Mouse (Mus musculus) stomach, embryonic 15.5 days (tissue): Measurements from ENCODE around the gene Cox10. TPM values are rescaled to one million over a fixed set of nuclear protein-coding genes. Genes with fewer than 3 reads are reported as not detected.

Experiments
- ATAC-seq: fragments of 200-750 bp; cut with Nextera tagmentation; 2 replicates; pipeline ENCODE4 v1.8.0; 2017; ENCODE audit warnings: low read depth, moderate number of reproducible peaks, moderate TSS enrichment; ENCODE audit not compliant: insufficient read depth, low FRiP score
- H3K27ac ChIP-seq: fragments of 300-500 bp; sonication (generic); 2 replicates; pipeline ENCODE4 v1.5.1; 2015; ENCODE audit warnings: mild to moderate bottlenecking, inconsistent platforms
- H3K27me3 ChIP-seq: fragments of 300-500 bp; sonication (generic); replicated peaks from 2 replicates; pipeline ENCODE4 v1.6.1; 2015; ENCODE audit warnings: inconsistent platforms
- H3K36me3 ChIP-seq: fragments of 300-500 bp; sonication (generic); 2 replicates; pipeline ENCODE4 v1.6.1; 2015; ENCODE audit warnings: inconsistent platforms
- H3K4me1 ChIP-seq: fragments of 300-500 bp; sonication (generic); 2 replicates; pipeline ENCODE4 v1.6.1; 2015; ENCODE audit warnings: inconsistent platforms
- H3K4me2 ChIP-seq: fragments of 300-500 bp; sonication (generic); 2 replicates; pipeline ENCODE4 v1.6.1; 2015; ENCODE audit warnings: mild to moderate bottlenecking, inconsistent platforms
- H3K4me3 ChIP-seq: fragments of 300-500 bp; sonication (generic); replicated peaks from 2 replicates; pipeline ENCODE4 v1.5.1; 2015; ENCODE audit warnings: inconsistent platforms
- H3K9ac ChIP-seq: fragments of 300-500 bp; sonication (generic); 2 replicates; pipeline ENCODE4 v1.6.1; 2015; ENCODE audit warnings: inconsistent platforms
- H3K9me3 ChIP-seq: fragments of 300-500 bp; sonication (generic); 2 replicates; pipeline ENCODE4 v1.6.1; 2016; ENCODE audit warnings: inconsistent platforms
- WGBS: fragments of 180-500 bp; shearing (Covaris S2); methylation state at CpG from one replicate; pipeline ENCODE4 v1.1.7; 2015; 5-methylcytosine and 5-hydroxymethylcytosine counted together
- polyA plus RNA-seq: library from polyadenylated mRNA; unstranded; fragments of >200 nt; fragmentation: Nextera tagmentation; extraction: Ambion mirVana; gene quantifications from 2 replicates; pipeline ENCODE4 v1.2.1, GENCODE M21; 2015

The Cox10 gene
- polyA plus RNA-seq, 1 experiment from 2014 or later = 23.5 TPM

DNA sequence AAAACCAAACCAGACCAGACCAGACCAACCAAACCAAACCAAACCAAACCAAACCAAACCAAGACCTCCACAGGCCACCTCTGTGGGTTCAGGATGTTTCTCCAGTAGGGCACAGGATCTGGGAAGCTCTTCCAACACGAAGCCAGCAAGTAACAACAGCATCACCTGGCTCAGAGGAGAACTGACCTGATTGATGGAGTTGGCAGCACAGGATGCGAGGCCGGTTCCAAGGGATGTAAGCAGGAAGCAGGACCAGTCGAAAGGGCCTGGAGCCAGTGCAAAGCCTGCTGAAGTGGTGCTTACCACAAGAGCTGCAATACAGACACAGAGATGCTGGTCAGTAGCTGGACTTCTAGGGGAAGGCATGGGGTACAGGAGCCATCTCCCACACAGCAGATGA lies 34.2 kb downstream of the Cox10 start:
- H3K4me3 ChIP-seq = no peak overlapping the region
- no peak for ATAC-seq
- WGBS = 83% methylated on average over 4 of the region's 4 CpGs

DNA sequence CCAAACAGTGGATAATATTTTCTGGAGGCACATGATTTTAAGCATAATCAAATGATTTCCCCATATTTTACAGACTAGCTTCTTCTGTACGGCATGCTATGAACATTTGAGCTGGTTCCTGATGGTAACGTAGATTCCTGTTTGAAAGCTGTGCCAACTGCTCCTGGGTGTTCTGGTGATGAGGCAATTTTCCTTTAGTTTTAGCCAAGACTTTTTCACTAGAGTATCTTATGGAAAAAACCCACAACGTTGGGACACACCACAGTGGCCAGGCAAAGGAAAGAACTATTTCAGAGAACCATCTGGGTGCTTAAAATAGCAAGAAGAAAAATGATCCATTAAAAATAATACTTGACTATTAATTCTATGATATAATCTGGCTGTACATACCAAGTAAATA lies 35.2 kb downstream of the Cox10 start:
- Histone ChIP-seq H3K4me3 (no peak overlapping the region), H3K27me3 (no peaks in the 10 kb centered on the region), H3K27ac (no peak overlapping the region), H3K9me3 (no peaks in the 10 kb centered on the region), H3K4me2 (no peak overlapping the region), H3K36me3 (no peaks in the 10 kb centered on the region), H3K9ac (no peak overlapping the region), H3K4me1 (no peaks in the 10 kb centered on the region)
- ATAC-seq = no peak
- WGBS = 81% methylated on average over 3 of the region's 3 CpGs

More for the DNA sequence above, 34.2 kb downstream of the Cox10 start:
- no peaks in the 10 kb centered on the region for H3K9me3 ChIP-seq
- no peaks in the 10 kb centered on the region for H3K4me1 ChIP-seq
- H3K9ac ChIP-seq = no peak overlapping the region
- H3K36me3 ChIP-seq = no peaks in the 10 kb centered on the region
- no peak overlapping the region for H3K27ac ChIP-seq
- no peaks in the 10 kb centered on the region for H3K27me3 ChIP-seq
- H3K4me2 ChIP-seq = no peak overlapping the region

DNA sequence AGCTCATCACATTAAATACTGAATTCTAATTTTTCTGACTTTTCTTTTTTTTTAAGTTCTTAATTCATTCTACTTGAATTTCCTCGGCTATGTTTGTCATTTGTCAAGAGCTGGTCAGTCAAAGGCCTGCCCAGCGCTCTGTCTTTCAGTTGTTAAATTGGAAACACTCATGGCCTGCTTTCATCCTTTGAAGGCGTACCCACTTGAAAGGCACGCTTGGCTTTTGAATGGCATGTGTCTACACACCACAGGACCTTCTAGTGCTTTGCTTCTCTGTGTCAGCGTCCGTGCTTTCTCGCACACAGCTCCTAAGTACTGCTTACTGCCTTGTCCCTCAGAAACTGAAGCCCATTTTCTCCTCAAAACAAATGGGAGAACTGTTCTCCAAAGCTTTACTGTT lies 38.0 kb downstream of the Cox10 start:
- H3K9ac ChIP-seq = no peak overlapping the region
- H3K9me3 ChIP-seq = no peaks in the 10 kb centered on the region
- H3K27me3 ChIP-seq = no peaks in the 10 kb centered on the region
- H3K36me3 ChIP-seq = no peaks in the 10 kb centered on the region
- no peak for ATAC-seq
- H3K4me3 ChIP-seq = no peak overlapping the region
- no peaks in the 10 kb centered on the region for H3K4me1 ChIP-seq
- no peak overlapping the region for H3K27ac ChIP-seq
- WGBS = 79% methylated on average over 7 of the region's 7 CpGs
- no peak overlapping the region for H3K4me2 ChIP-seq

DNA sequence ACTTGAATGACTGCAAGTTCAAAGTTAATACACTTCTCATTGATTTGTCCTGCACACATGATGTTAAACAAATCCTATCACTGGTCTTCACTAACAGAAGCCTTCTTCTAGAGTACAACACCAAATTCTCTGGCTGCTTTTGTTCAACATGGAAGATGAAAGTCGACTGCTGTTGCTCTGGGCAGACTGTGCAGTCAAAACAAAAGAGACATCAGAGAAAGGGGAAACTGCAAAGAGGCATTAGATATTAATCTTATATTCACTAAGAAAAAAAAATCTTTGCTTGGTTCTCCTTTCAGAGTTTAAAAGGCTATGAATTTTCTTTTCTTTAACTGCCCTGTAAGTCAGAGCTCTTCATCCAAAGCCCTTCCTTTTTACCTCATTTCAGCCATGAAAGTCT lies 39.7 kb downstream of the Cox10 start:
- Histone ChIP-seq H3K4me3 (no peak overlapping the region), H3K9ac (no peak overlapping the region), H3K36me3 (no peaks in the 10 kb centered on the region), H3K27ac (no peak overlapping the region), H3K4me2 (no peak overlapping the region), H3K27me3 (no peaks in the 10 kb centered on the region), H3K4me1 (no peaks in the 10 kb centered on the region), H3K9me3 (no peaks in the 10 kb centered on the region)
- 21% methylated on average over 1 of the region's 1 CpGs for WGBS
- ATAC-seq = no peak

DNA sequence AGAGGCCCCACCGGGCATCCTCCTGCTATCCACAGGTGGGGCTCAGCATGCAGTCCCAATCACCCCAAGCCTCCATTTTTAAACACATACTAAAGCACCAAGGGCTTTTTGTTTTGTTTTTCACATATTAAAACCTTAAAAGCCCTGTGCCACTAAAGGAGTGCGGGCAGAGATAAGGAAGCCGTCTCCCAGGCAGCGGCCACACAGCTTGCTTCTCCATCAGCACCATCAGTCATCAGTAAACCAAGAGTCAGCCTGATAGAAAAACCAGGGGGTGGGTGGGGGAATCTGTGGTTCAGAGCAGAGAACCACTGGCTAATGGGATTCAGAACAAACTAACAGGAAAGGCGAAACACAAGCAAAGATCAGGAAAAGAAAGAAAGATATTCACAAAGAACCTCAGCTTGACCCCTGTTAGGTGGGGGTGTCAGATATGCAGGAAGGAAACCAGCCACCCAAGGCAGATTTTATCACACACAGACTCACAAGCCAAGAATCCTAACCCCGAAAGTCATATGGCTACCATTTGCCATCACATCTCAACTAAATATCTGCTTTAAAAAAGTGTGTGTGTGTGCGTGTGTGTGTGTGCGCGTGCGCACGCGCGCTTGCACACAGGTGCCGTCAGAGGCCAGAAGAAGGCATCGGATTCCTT lies 41.7 kb downstream of the Cox10 start:
- WGBS = 56% methylated on average over 15 of the region's 15 CpGs
- no peak overlapping the region for H3K27ac ChIP-seq

DNA sequence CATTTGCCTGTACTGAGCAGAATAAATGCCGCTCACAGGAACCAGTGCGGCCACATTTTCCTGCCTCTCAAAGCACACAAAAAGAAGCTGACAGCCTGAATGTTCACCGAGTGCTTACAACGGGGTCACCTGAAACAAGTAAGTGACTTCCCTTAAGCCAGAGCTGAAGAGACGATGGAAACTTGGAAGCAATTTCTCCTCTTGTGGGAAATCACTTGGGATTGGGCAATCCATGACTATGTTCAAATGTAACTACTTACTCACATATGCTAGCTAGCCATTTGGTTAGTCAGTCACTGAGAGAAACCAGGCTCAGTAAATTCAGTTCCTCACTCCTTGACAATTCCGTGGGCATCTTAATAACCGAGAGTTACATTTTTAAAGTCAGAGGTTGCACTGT lies 43.0 kb downstream of the Cox10 start:
- H3K27ac ChIP-seq = no peak overlapping the region
- 70% methylated on average over 7 of the region's 7 CpGs for WGBS
- ATAC-seq = 0 out of 2 replicates have a peak, but pooled peaks have one; percentile 43

More for the DNA sequence above, 41.7 kb downstream of the Cox10 start:
- no peaks in the 10 kb centered on the region for H3K27me3 ChIP-seq
- no peaks in the 10 kb centered on the region for H3K36me3 ChIP-seq
- ATAC-seq = no peak
- H3K9ac ChIP-seq = no peak overlapping the region
- H3K4me2 ChIP-seq = no peak overlapping the region
- no peak overlapping the region for H3K4me3 ChIP-seq
- no peaks in the 10 kb centered on the region for H3K4me1 ChIP-seq
- H3K9me3 ChIP-seq = no peaks in the 10 kb centered on the region

DNA sequence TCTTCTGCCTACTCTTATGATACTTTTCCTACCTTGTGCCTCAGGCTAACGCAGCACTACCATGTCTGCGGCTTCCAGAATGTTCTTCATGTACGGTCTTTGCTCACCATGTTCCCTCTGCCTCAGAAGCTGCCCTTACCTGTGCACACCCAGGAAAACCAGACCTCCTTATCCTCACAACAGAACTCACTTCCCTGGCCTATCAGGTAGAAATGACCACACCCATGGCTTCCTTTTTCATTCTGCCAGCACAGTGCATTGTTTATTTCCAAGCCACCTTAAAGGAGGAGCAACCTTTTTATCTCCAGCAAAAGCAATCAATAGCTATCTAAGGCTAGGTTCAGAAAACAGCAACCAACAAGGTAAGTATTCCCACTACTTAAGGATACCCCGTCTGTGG lies 43.6 kb downstream of the Cox10 start:
- Histone ChIP-seq H3K36me3 (no peaks in the 10 kb centered on the region), H3K4me1 (no peaks in the 10 kb centered on the region), H3K4me3 (no peak overlapping the region), H3K9ac (no peak overlapping the region), H3K4me2 (no peak overlapping the region), H3K27me3 (no peaks in the 10 kb centered on the region), H3K9me3 (no peaks in the 10 kb centered on the region), H3K27ac (no peak overlapping the region)
- ATAC-seq = no peak
- 86% methylated on average over 4 of the region's 4 CpGs for WGBS

More for the DNA sequence above, 43.0 kb downstream of the Cox10 start:
- H3K4me3 ChIP-seq = no peak overlapping the region
- no peak overlapping the region for H3K4me2 ChIP-seq
- H3K27me3 ChIP-seq = no peaks in the 10 kb centered on the region
- H3K36me3 ChIP-seq = no peaks in the 10 kb centered on the region
- H3K4me1 ChIP-seq = no peaks in the 10 kb centered on the region
- H3K9ac ChIP-seq = no peak overlapping the region
- no peaks in the 10 kb centered on the region for H3K9me3 ChIP-seq

DNA sequence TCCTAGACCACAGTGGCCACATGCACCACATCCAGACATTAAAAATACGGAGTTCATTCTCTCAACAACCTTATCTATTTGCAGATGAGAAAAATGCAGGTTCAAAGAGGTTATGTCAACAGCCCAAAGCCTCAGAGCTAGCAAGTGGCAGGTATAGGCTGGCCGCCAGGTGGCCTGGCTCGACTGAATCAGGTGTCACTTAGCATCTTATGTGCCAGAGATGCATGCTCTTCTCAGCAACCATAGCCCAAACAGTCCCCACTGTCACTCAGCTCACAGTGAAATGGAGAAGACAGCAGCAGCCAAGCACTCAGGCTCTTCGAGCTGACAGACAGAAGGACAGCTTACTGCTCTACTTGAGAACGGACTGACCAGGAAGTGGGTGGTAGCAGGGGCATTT lies 44.6 kb downstream of the Cox10 start:
- H3K36me3 ChIP-seq = no peaks in the 10 kb centered on the region
- no peak overlapping the region for H3K4me2 ChIP-seq
- no peaks in the 10 kb centered on the region for H3K9me3 ChIP-seq
- 59% methylated on average over 5 of the region's 5 CpGs for WGBS
- ATAC-seq = no peak
- no peaks in the 10 kb centered on the region for H3K27me3 ChIP-seq
- no peak overlapping the region for H3K9ac ChIP-seq
- H3K4me3 ChIP-seq = no peak overlapping the region
- no peaks in the 10 kb centered on the region for H3K4me1 ChIP-seq
- H3K27ac ChIP-seq = no peak overlapping the region

DNA sequence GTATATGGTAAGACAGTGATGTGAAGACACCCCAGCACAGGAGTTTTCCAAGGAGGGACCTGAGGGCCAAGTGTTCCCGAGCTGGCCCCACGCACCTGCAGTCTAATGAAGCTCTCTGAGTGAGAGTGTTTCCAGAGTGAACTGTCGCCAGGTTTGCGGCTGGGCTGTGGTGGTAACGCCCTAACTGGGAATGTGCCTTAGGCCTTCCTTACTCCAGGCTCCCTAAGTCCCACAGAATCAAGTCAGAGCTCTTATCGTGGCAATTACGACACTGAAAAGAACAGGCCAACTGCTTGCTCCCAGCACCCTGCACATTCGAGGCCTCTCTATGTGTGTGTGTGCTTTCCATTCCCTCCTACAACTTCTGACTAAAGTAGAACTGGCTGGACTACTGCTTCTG lies 51.8 kb downstream of the Cox10 start:
- Histone ChIP-seq H3K36me3 (no peaks in the 10 kb centered on the region), H3K4me3 (no peak overlapping the region), H3K9me3 (no peaks in the 10 kb centered on the region), H3K4me2 (no peak overlapping the region), H3K27me3 (no peaks in the 10 kb centered on the region), H3K27ac (no peak overlapping the region), H3K4me1 (peaks cover 9% of the 10 kb centered on the region; the same call in 1 of the 2 replicates), H3K9ac (no peak overlapping the region)
- WGBS = 67% methylated on average over 8 of the region's 8 CpGs
- peak; percentile 74 for ATAC-seq

DNA sequence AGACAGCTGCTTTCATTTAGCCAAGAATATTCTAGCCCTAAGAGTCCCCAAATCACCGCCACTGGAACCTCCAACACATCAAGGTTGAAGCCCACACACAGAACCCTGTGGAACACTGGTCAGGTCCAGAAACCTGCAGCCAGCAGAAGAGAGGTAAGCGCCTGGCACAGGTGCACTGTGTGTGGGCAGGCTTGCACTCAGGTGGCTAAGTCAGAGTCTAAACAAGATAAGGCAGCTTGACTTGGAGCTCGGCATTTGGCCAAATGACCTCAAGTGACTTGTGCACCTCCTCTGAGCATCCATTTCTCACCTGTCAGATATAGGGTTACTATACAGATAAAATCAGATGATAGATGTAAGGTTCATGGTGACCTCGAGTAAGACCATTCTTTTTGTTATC lies 53.4 kb downstream of the Cox10 start:
- Histone ChIP-seq H3K4me3 (no peak overlapping the region), H3K9ac (no peak overlapping the region), H3K4me2 (no peak overlapping the region), H3K9me3 (no peaks in the 10 kb centered on the region), H3K4me1 (peaks cover 9% of the 10 kb centered on the region; the same call in 1 of the 2 replicates), H3K27ac (no peak overlapping the region), H3K36me3 (no peaks in the 10 kb centered on the region), H3K27me3 (no peaks in the 10 kb centered on the region)
- 50% methylated on average over 4 of the region's 4 CpGs for WGBS
- no peak for ATAC-seq

DNA sequence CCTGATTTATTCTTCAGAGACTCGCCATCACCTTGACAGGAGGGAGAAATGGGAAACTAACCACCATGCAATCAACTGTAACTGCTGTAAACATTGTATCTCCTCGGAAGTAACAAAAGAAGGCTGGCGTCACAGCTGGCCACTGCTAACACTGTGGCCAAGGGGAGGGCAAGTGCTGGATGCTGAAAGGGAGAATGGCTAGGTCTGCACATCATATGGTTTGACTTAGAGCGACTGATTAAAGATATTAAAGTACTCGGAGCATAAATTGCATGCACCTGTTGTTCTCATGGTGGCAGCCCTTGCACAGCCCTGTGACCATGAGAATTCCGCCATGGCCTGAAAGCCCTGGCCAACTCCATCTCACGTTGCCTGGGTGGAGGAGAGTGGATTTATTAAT lies 54.7 kb downstream of the Cox10 start:
- Histone ChIP-seq H3K4me1 (peaks cover 9% of the 10 kb centered on the region; the same call in 1 of the 2 replicates), H3K4me3 (no peak overlapping the region), H3K4me2 (no peak overlapping the region), H3K27me3 (no peaks in the 10 kb centered on the region), H3K9me3 (no peaks in the 10 kb centered on the region), H3K27ac (no peak overlapping the region), H3K9ac (no peak overlapping the region), H3K36me3 (no peaks in the 10 kb centered on the region)
- ATAC-seq = no peak
- 69% methylated on average over 7 of the region's 7 CpGs for WGBS

DNA sequence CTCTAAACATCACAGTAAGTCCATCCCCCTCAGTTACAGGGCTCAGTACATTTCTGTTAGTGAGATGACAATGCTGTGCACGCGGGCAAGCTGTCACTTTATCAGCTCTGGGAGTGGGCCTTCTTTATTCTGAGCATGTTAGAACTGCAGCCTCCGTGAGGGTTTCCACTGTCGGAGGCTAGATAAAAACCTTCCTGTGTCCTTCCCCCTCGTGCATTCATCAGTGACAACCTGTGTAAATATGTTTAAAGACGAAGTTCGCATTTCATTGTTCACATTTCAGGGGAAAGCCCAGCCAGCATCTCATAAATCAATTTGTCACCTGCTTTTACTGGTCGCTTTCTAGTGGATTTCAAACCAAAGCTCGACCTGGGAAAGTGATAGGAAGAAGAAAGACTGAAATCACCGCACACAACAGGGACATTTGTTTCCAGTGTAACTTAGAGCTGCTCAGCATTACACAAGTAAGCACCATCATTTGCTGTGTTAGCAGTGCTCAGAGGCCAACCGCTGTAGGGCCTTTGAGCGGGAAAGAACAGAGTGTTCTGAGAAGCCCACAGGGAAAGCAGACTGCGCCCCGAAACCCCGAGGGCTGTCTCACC lies 55.8 kb downstream of the Cox10 start:
- Histone ChIP-seq H3K4me3 (no peak overlapping the region), H3K4me2 (no peak overlapping the region), H3K36me3 (no peaks in the 10 kb centered on the region), H3K9me3 (no peaks in the 10 kb centered on the region), H3K9ac (no peak overlapping the region), H3K27ac (no peak overlapping the region), H3K4me1 (peaks cover 9% of the 10 kb centered on the region; the same call in 1 of the 2 replicates), H3K27me3 (no peaks in the 10 kb centered on the region)
- WGBS = 29% methylated on average over 15 of the region's 15 CpGs
- ATAC-seq = no peak
